Mouse (Mus musculus): ENCODE measurements at regions not wholly inside any gene's neighbourhood (a gene's known extent, or its start where the extent isn't known, plus 50 kb on each side); places are given as distances from the start of the nearest gene placed in this dataset.

GRCm38 (mm10) chr13:71108175-71108574 lies 266.6 kb upstream of the Adamts16 start:
- DNase-seq, result no peak

DNA sequence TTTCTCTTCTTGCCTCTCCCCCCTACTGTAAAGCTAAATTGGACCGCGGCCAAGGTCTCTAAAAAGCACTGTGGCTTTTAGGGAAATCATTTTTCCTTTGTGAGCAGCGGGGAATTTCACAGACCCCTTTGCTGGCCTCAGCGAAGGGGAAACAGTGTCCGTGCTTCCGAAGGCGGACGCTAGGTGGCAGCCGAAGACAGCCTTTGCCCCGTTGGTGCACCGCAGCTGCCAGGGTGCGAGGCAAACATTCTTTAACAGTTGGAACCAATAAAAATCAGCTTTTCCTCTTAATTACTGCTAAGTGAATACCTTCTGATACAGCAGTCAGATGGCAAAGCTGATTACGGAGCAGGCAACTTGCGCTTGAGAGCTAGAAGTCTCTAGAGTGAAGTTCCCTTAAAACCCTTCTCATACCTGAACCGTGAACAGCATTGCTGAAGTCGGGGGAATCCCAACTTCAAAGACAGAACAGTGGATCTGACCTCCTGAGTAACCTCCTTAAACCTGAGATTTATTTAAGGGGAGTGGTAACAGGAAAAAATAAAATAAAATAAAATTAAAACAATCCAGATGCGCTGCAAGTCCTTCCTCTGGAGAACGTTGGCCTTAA lies 263.7 kb upstream of the Adamts16 start:
- DNase-seq, result peak; percentile 75 to 84

- DNase-seq, result no peak
Measured at GRCm38 (mm10) chr13:71104419-71105228, 263.0 kb upstream of the Adamts16 start.

DNA sequence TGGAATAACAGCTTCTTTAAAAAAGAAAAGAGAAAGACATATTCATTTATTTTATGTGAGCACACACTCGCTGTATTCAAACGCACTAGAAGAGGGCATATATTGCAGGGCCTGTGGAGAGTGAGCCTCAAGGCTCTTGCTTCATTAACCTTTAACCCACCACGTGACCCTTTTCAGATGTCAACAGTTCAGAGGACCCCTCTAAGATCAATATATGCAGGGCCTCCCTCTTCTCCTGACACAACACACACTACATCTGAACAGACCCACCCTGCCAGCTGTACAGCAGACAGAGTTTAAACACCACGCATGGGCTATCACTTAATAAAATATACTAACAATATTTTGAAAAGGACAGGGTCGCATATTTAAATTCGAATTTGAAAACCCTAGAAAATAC lies 242.7 kb upstream of the Adamts16 start:
- DNase-seq, result no peak

DNA sequence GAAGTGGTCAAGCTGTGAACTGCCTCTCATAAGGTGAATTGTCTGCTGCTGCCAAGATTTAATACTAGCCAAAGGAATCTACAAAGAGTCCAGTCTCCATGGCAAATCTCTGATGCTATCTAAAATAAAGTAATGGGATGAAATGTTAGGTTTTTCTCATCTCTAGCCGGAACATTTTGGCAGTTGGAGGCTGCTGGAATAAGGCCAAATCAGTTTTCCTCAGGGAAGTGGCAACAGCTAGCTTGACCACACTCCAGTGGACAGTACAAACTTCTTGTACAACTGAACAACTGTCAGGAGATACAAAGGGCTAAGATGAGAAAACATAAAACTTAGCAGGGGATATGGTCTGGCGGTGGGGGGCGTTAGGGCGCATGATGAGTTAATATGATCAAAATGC lies 234.3 kb upstream of the Adamts16 start:
- no peak for DNase-seq

- DNase-seq, result no peak
Measured at GRCm38 (mm10) chr13:71074012-71074411, 232.4 kb upstream of the Adamts16 start.

DNA sequence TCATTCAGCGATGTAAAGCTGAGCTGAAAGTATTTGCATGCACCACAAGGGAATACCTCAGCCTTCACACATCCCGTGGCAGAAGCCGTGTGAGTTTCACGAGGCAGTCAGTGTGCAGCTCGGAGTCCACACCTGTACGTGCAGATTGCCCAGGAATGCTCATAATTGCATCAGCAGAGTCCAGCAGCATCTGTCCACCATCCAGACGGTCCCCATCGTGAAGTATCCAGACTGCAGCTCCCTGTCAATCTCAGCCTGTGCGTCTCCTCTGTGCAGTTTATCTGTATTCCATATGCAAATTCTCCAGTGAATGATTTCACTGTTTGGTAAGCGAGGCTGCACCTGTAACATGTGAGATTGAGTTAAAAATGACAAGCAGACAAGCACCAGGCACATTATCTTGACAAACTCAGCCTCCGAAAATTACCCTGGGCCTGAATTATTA lies 227.2 kb upstream of the Adamts16 start:
- no peak for DNase-seq

DNA sequence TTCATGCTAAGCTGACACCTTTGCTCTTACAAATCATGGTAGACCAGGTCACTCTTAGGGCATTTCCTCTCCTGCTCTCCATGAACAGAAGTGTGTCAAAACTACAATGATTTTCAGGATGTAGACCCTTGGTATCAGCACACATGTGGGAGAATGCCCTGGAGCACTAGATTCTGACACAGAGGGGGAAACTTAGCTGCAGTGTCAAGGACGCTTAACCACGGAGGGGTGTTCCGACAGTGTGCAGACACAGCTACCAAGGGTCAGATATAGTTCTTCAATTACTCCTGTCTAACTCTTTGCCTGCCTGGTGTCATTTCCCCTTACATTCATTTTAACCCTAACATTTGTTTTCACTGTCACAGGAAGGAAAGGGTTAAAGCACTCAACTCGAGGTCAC lies 226.4 kb upstream of the Adamts16 start:
- no peak for DNase-seq

GRCm38 (mm10) chr13:71065568-71065967 lies 224.0 kb upstream of the Adamts16 start:
- DNase-seq, result no peak

- no peak for DNase-seq
Measured at GRCm38 (mm10) chr13:71064590-71065307, 223.1 kb upstream of the Adamts16 start.

DNA sequence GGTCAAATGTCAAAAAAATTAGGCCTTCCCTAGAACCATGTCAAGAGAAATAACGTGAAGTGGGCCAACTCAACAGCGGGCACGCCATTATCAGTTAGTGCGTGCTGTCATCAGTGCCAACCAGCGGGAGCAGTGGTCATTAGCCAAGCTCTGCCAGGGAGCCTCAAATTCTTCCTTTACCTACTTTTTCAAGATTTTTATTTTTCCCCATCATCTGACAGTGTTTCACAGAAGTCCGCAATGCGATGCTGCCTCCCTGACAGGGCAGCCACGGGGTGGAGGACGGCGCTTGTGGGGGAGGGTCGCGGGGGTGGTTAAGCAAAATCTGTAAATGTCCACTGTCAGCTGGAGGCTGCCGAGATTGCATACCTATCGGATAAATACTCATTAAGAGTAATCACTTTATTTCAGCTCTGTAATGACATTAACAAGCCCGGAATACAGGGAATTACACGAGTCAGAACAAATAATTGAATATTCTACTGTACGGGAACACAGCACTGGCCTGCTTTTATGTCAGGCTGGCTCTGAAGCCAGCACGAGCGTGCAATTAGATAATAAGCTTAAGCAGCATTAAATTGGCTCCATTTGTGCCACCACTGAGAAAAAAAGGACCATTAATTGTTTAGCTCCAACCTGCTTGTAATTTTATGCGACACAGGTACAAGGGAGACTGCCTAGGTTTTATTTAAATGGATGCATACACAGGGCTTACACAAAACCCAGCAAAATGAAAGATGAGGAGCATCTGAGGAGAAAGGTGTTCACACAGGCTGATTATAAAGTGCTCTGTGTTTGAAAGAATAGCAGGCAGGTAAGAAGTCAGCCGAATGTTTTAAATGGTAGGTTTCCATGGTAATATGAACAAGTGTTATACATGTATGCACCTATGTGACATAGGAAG lies 212.0 kb upstream of the Adamts16 start:
- peak; percentile 24 to 31 for DNase-seq

DNA sequence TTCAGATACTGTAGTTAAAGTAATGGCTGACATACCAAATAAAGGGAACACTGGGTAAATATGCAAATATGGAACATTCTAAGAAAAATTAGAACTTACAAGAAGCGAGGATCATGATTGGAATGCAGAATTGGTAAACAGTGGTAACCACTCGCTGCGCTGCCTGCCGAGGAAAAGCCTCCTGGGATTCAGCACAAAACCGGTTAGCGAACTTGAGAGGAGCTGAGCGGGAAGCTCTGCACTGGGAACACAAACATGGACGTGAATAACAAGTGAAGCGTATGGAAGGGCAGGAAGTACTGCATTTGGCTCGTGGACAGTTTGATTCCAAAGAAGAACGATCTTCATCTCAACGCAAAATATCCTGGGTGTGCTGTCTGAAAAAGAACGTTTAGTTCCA lies 209.0 kb upstream of the Adamts16 start:
- DNase-seq, result no peak

GRCm38 (mm10) chr13:71036000-71036399 lies 194.4 kb upstream of the Adamts16 start:
- no peak for DNase-seq

DNA sequence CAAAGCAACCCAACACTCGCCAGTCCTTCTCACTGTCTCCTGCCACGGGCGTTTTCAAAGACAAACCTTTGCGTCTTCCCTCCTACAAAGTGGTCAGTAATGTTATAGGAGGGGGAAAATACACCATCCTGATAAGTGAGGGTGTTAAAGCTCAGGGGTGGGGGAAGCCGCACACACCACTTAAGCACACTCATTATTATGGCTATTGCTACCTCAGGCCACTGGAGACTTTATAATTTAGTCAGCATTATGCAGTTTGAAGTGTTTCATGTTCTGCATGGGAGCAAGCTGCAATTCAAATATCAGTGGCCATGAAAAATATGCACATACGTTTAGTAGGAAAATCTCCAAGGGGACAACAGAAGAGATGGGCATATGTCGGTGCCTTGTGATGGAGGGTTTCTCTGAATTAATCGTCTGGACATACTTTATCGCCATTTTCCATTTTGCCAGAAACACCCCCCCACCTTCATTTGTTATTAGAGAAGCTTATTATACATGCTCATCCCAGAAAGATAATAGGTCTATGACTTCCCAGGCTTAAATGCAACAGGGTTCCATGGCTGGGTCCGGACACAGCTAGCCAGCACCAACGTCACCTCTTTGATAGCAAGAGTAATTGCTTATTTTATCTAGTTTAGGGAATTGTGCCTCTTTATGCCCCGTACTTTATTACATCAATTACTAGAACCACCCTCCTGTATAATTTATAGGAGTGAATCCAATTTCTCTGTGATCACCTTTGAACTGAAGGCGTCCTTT lies 193.5 kb upstream of the Adamts16 start:
- no peak for DNase-seq

GRCm38 (mm10) chr13:71008216-71008615 lies 166.6 kb upstream of the Adamts16 start:
- DNase-seq, result peak in 1 of 2 experiments; percentile 55

GRCm38 (mm10) chr13:71006117-71006516 lies 164.5 kb upstream of the Adamts16 start:
- DNase-seq, result peak; percentile 14 to 60

DNA sequence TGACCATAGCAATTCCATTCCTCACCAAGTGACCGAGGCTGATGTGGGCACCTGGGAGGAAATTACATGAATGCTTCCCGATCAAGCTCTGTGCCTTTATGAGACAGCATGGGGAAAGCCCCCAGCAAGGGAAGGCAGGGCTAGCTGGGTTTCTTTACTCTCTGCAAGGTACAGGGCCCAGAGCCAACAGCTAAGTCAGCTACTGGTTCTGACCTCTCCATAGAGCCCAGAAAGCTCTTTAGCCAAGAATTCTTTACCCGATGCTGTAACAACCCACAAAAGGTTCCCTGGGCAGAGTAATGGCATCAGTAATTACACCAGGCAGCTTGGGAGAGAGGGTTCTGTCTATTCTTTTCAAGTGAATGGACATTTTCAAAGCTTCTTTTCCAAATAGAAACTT lies 161.9 kb upstream of the Adamts16 start:
- no peak for DNase-seq

GRCm38 (mm10) chr13:71001278-71001677 lies 159.7 kb upstream of the Adamts16 start:
- DNase-seq, result peak; percentile 39 to 74

DNA sequence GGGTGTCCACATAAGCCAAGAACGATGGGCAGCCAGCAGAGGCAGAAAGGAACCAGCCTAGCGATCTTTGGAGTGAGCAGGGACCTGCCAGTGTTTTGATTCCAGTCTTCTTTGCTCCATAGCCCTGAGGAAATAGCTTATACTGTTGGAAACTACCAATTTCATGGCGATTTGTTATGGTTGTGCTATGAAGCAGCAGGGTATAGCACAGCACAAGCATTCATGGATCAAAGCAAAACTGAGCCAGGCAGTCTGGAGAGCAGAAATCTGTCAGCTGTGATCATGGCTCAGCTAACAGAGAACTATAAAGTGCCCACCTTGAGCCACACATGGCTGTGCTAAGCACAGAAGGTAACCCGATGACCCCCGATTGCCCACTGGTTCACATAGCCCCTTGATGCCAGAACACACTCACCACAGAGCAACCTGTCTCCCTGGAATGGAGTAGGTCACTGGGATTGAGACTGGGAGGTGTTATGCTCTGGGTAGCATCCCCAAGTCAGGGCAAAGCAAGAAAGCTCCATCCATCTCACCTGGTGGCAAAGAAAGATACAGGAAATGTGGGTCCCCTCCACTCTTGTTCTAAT lies 158.9 kb upstream of the Adamts16 start:
- no peak for DNase-seq

GRCm38 (mm10) chr13:70993522-70993921 lies 151.9 kb upstream of the Adamts16 start:
- DNase-seq, result no peak

DNA sequence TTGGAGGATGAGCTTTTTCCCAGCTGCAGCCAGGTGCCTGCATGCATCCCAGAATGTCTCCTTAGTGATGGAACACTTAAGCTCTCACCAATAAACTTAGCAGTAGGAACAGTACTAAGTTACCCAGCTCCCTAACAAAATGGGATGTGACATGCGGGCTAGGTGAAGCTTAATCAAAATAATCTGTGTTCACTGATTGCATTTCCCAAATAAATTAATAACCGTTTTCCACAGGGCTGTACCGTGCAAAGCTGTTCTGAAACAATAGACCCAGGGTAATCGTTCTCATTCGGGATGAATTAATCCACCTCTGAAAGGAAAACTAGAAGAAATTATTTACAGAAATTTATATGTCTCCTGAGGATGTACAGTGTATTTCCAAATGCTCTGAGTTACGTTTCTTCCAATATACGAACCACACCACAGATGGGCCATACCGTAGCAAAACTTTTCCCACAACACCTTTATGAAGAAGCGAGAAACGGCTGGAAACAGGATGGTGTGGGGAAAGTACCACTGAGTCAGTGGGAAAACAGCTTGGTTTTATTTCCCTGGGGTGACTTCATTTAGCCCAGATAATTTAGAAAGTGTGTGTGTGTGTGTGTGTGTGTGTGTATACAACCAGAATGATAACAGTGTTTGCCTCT lies 148.5 kb upstream of the Adamts16 start:
- no peak for DNase-seq
